Mouse (Mus musculus): ENCODE measurements around the gene Slc2a5. TPM values are rescaled to one million over a fixed set of nuclear protein-coding genes. Genes with fewer than 3 reads are reported as not detected.

Slc2a5 gene
- total and polyA plus RNA-seq, 3 experiments: 0.58 to 4.9 TPM; not detected in 1

- H3K9me3 ChIP-seq (replicated peaks; ENCODE audit: insufficient read depth, low read length): no peaks in the 10 kb centered on the region
- no peaks in the 10 kb centered on the region for H3K27me3 ChIP-seq (ENCODE audit: control insufficient read depth in 1 of 2, insufficient read depth in 2 of 2, low read length in 2 of 2)
- H3K27ac ChIP-seq (ENCODE audit: control insufficient read depth, low read depth, low read length): no peak overlapping the region
- H3K36me3 ChIP-seq (ENCODE audit: control insufficient read depth in 1 of 2, insufficient read depth in 2 of 2, low read length in 2 of 2): no peaks in the 10 kb centered on the region; a peak in 1 of 4 replicates
- TF ChIP-seq GATA1 (IDR thresholded peaks at IDR 0.05; ENCODE audit: low read depth, low read length): no peak
- no peak for TF ChIP-seq RAD21 (IDR thresholded peaks at IDR 0.05; ENCODE audit: low read depth, low read length)
- no peak for TF ChIP-seq MAX (IDR thresholded peaks at IDR 0.05; ENCODE audit: low read length)
- no peak for TF ChIP-seq MAZ (IDR thresholded peaks at IDR 0.05; ENCODE audit: low read depth, low read length)
- TF ChIP-seq ZNF384 (IDR thresholded peaks at IDR 0.05; ENCODE audit: low read depth, low read length): no peak
- TF ChIP-seq UBTF (IDR thresholded peaks at IDR 0.05; ENCODE audit: borderline replicate concordance, insufficient read depth, low read depth, low read length): no peak
- no peak for TF ChIP-seq GABPA (IDR thresholded peaks at IDR 0.05; ENCODE audit: low read depth, low read length)
- no peak for TF ChIP-seq MYC (IDR thresholded peaks at IDR 0.05; ENCODE audit: low read depth, low read length)
- no peak for TF ChIP-seq ETS1 (IDR thresholded peaks at IDR 0.05; ENCODE audit: low read depth, low read length)
- TF ChIP-seq ZKSCAN1 (IDR thresholded peaks at IDR 0.05; ENCODE audit: low read depth, low read length): no peak
- no peak for TF ChIP-seq MAFK (IDR thresholded peaks at IDR 0.05; ENCODE audit: borderline replicate concordance, low read depth, low read length)
- no peak for TF ChIP-seq KAT2A (conservative IDR thresholded peaks at IDR 0.05; ENCODE audit: low read depth, low read length)
- no peak for TF ChIP-seq EP300 (IDR thresholded peaks at IDR 0.05; ENCODE audit: low read depth in 1 of 2, low read length in 2 of 2)
- no peak for TF ChIP-seq ZMIZ1 (IDR thresholded peaks at IDR 0.05; ENCODE audit: low read depth, low read length)
- TF ChIP-seq POLR2AphosphoS5 (IDR thresholded peaks at IDR 0.05; ENCODE audit: borderline replicate concordance, low read depth, low read length): no peak
- no peak for TF ChIP-seq MXI1 (IDR thresholded peaks at IDR 0.05; ENCODE audit: low read depth, low read length)
- no peak for TF ChIP-seq ZC3H11A (IDR thresholded peaks at IDR 0.05; ENCODE audit: low read depth, low read length)
- TF ChIP-seq MYB (IDR thresholded peaks at IDR 0.05; ENCODE audit: low read depth, low read length): no peak
- no peak for TF ChIP-seq HCFC1 (IDR thresholded peaks at IDR 0.05; ENCODE audit: low read depth, low read length)
- H3K9ac ChIP-seq (ENCODE audit: control insufficient read depth, low read depth, low read length, poor library complexity, severe bottlenecking): no peak overlapping the region
- no peak for DNase-seq (ENCODE audit: low read depth, low spot score)
- no peak overlapping the region for H3K4me3 ChIP-seq (ENCODE audit: control insufficient read depth in 1 of 2, insufficient read depth in 1 of 2, low read depth in 2 of 2, low read length in 2 of 2)
- peaks cover 3 to 5% of the 10 kb centered on the region in 2 experiments; a peak in 2 of 4 replicates for H3K4me1 ChIP-seq (ENCODE audit: control insufficient read depth in 1 of 2, insufficient read depth in 2 of 2, low read length in 2 of 2)
- no peaks in the 10 kb centered on the region for H3K79me2 ChIP-seq (ENCODE audit: control insufficient read depth, insufficient read depth, low read length, poor library complexity)
These were observed 27.2 kb downstream of the Slc2a5 start for GRCm38 (mm10) chr4:150146286-150146685.

- no peak for DNase-seq (ENCODE audit: low read depth, low spot score)
- H3K9ac ChIP-seq (ENCODE audit: control insufficient read depth, low read depth, low read length, poor library complexity, severe bottlenecking): no peak overlapping the region
- no peak overlapping the region for H3K27ac ChIP-seq (ENCODE audit: control insufficient read depth, low read depth, low read length)
- TF ChIP-seq CTCF (IDR thresholded peaks at IDR 0.05 in 2 of 3, conservative IDR thresholded peaks at IDR 0.05 in 1 of 3; ENCODE audit: control insufficient read depth in 1 of 3, insufficient read depth in 1 of 3, low read depth in 2 of 3, low read length in 3 of 3, poor library complexity in 1 of 3, severe bottlenecking in 1 of 3) (peak; percentile 38 to 42 (median 41)), MYC (IDR thresholded peaks at IDR 0.05; ENCODE audit: low read depth, low read length) (no peak)
- peaks cover 0 to 2% of the 10 kb centered on the region in 2 experiments; a peak in 2 of 4 replicates for H3K36me3 ChIP-seq (ENCODE audit: control insufficient read depth in 1 of 2, insufficient read depth in 2 of 2, low read length in 2 of 2)
- H3K4me3 ChIP-seq (ENCODE audit: control insufficient read depth in 1 of 2, insufficient read depth in 1 of 2, low read depth in 2 of 2, low read length in 2 of 2): no peak overlapping the region
- H3K9me3 ChIP-seq (replicated peaks; ENCODE audit: insufficient read depth, low read length): no peaks in the 10 kb centered on the region
- H3K4me1 ChIP-seq (ENCODE audit: control insufficient read depth in 1 of 2, insufficient read depth in 2 of 2, low read length in 2 of 2): peaks cover 3 to 14% of the 10 kb centered on the region in 2 experiments; a peak in 2 of 4 replicates
- no peaks in the 10 kb centered on the region for H3K27me3 ChIP-seq (ENCODE audit: control insufficient read depth in 1 of 2, insufficient read depth in 2 of 2, low read length in 2 of 2)
- H3K79me2 ChIP-seq (ENCODE audit: control insufficient read depth, insufficient read depth, low read length, poor library complexity): no peaks in the 10 kb centered on the region
These were observed 32.0 kb downstream of the Slc2a5 start for GRCm38 (mm10) chr4:150151045-150151444.

Measured in MEL (cell line).